Mouse (Mus musculus) ovary, postnatal 36 days (tissue): ENCODE results near the gene Nedd8.

ENCODE experiments used
- DNase-seq: peaks from one replicate; pipeline ENCODE4 v3.0.0; 2022; ENCODE audit warnings: low spot score, mixed read lengths

Gene Nedd8

DNA sequence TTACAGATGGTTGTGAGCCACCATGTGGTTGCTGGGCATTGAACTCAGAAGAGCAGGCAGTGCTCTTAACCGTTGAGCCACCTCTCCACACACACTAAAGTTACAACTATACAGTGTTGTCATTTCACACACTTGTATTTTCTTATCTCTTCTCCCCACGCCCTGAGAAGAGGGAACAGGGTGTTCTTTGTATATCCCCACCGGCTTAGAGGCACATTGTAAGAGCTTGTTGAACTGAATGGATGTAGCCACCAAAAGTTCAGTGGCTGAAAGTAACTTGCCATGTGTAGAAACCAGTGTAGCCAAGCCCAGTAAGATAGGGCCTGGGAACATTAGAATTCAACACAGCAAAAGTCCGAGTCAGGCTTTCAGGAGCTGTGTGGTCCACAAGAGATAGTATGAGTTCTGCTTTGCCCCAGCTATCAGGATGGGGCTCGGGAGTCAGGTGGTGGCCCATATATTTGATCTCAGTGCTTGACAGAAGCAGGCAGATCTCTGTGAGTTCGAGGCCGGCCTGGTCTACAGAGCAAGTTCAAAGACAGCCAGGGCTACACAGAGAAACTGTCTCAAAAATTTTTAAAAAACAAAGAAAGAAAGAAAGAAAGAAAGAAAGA lies 57.3 kb downstream of the Nedd8 start:
- DNase-seq, result no peak

GRCm38 (mm10) chr14:55613346-55613745 lies 58.6 kb downstream of the Nedd8 start:
- DNase-seq, result no peak
